Mouse (Mus musculus): ENCODE measurements around the gene Gnl3l. TPM values are rescaled to one million over a fixed set of nuclear protein-coding genes. Genes with fewer than 3 reads are reported as not detected.
A peak's percentile ranks its signal among the peaks of the same experiment; 100 is the strongest.

The Gnl3l gene
- total RNA-seq, 2 experiments from 2014 or later: 210 to 212 TPM

- no peak for DNase-seq (ENCODE audit: low spot score in 2 of 2)
Observed at GRCm38 (mm10) chrX:150960702-150961101, 56.4 kb downstream of the Gnl3l start.

GRCm38 (mm10) chrX:150956522-150957300 is 60.4 kb downstream of the Gnl3l start:
- peak; percentile 32 to 34 for DNase-seq (ENCODE audit: low spot score in 2 of 2)

- no peak for DNase-seq (ENCODE audit: low spot score in 2 of 2)
Observed at GRCm38 (mm10) chrX:150956016-150956415, 61.1 kb downstream of the Gnl3l start.

GRCm38 (mm10) chrX:150955441-150955840 is 61.7 kb downstream of the Gnl3l start:
- DNase-seq (ENCODE audit: low spot score in 2 of 2): no peak

- DNase-seq (ENCODE audit: low spot score in 2 of 2): no peak
Observed at GRCm38 (mm10) chrX:150954721-150955120, 62.4 kb downstream of the Gnl3l start.

Other genes starting within 250 kb of the Gnl3l start
- 10 to 100 TPM; 46.7 to 54.0 TPM for gene Maged2, start 203.0 kb downstream of the Gnl3l start, total RNA-seq (2021)
- gene Fgd1, start 28.8 kb upstream of the Gnl3l start, total RNA-seq (2021): 10 to 100 TPM; 19.5 to 20.4 TPM
- gene Tsr2, start 79.2 kb upstream of the Gnl3l start, total RNA-seq (2021): 10 to 100 TPM; 91.1 to 91.7 TPM
- 10 to 100 TPM; 45.5 to 51.5 TPM for gene Wnk3, start 180.8 kb upstream of the Gnl3l start, total RNA-seq (2021)

Data from left cerebral cortex, adult 18-20 months (tissue).